In genomic region chr5:45266914-45267313, GRCm38 (mm10) we compare ENCODE assay signal across 27 mouse cellular contexts.
DNase-seq lines count a peak whose midpoint lies in the region; ATAC-seq and TF ChIP-seq lines count a peak whose summit lies in the region.
"Had no signal": no experiment of that assay in that cellular context is flagged by ENCODE, and none has a peak within 500 bp of the region (broad histone marks: within the 10 kb centered on the region; RNA-seq: fewer than 3 reads in every experiment).

No protein-coding gene starts in this region.

- H3K4me1 ChIP-seq in forebrain, embryonic 15.5 days: peaks cover 7% of the 10 kb centered on the region
- H3K4me1 ChIP-seq in forebrain, embryonic 16.5 days (replicated peaks; ENCODE audit: control insufficient read depth, insufficient read depth, low read length): 0 out of 2 replicates have a peak, but pooled peaks cover 3% of the 10 kb centered on the region
- H3K4me1 ChIP-seq in midbrain, embryonic 16.5 days (ENCODE audit: control insufficient read depth, insufficient read depth, low read length): peaks cover 14% of the 10 kb centered on the region
- no peaks in the 10 kb centered on the region for H3K4me1 ChIP-seq in cerebellum, adult 2 months (ENCODE audit: control insufficient read depth, insufficient read depth, low read length)
- H3K4me1 ChIP-seq: embryonic facial prominence, embryonic 15.5 days; heart, embryonic 10.5 days; heart, embryonic 15.5 days; liver, embryonic 12.5 days; neural tube, embryonic 15.5 days had no signal

- no peak for TF ChIP-seq CTCF in brain, embryonic 14.5 days (IDR thresholded peaks at IDR 0.05; ENCODE audit: borderline replicate concordance, extremely low read depth, insufficient read depth, insufficient read length)
- no peak for TF ChIP-seq CTCF in cerebellum, adult 2 months (IDR thresholded peaks at IDR 0.05; ENCODE audit: borderline replicate concordance, insufficient read depth, low read depth, low read length)

- no peak overlapping the region for H3K27ac ChIP-seq in forebrain, embryonic 15.5 days (replicated peaks)
- no peak overlapping the region for H3K27ac ChIP-seq in forebrain, embryonic 16.5 days (ENCODE audit: low read length)
- peak overlapping the region; percentile 75 for H3K27ac ChIP-seq in midbrain, embryonic 16.5 days (ENCODE audit: low read length)
- no peak overlapping the region for H3K27ac ChIP-seq in cerebellum, adult 2 months (ENCODE audit: insufficient read depth, low read length)
- H3K27ac ChIP-seq: embryonic facial prominence, embryonic 15.5 days; heart, embryonic 10.5 days; heart, embryonic 15.5 days; kidney, postnatal 0 days; liver, embryonic 12.5 days; neural tube, embryonic 15.5 days had no signal

- no peak for TF ChIP-seq POLR2A in brain, embryonic 14.5 days (IDR thresholded peaks at IDR 0.05; ENCODE audit: borderline replicate concordance, extremely low read depth, insufficient read depth, insufficient read length, poor library complexity, severe bottlenecking)
- no peak for TF ChIP-seq POLR2A in cerebellum, adult 2 months (IDR thresholded peaks at IDR 0.05; ENCODE audit: borderline replicate concordance, insufficient read depth, low read length)

- no peaks in the 10 kb centered on the region for H3K36me3 ChIP-seq in forebrain, embryonic 15.5 days
- H3K36me3 ChIP-seq in forebrain, embryonic 16.5 days (ENCODE audit: control insufficient read depth, insufficient read depth): no peaks in the 10 kb centered on the region
- no peaks in the 10 kb centered on the region for H3K36me3 ChIP-seq in midbrain, embryonic 16.5 days (ENCODE audit: control insufficient read depth, insufficient read depth, low read length)
- H3K36me3 ChIP-seq: embryonic facial prominence, embryonic 15.5 days; heart, embryonic 10.5 days; heart, embryonic 15.5 days; liver, embryonic 12.5 days; neural tube, embryonic 15.5 days had no signal

- no peak overlapping the region for H3K4me3 ChIP-seq in forebrain, embryonic 15.5 days
- no peak overlapping the region for H3K4me3 ChIP-seq in forebrain, embryonic 16.5 days (replicated peaks; ENCODE audit: low read length)
- no peak overlapping the region for H3K4me3 ChIP-seq in midbrain, embryonic 16.5 days (ENCODE audit: low read depth, low read length)
- no peak overlapping the region for H3K4me3 ChIP-seq in cerebellum, adult 2 months (replicated peaks; ENCODE audit: insufficient read depth, low read depth, low read length)
- H3K4me3 ChIP-seq: embryonic facial prominence, embryonic 15.5 days; heart, embryonic 10.5 days; heart, embryonic 15.5 days; liver, embryonic 12.5 days; neural tube, embryonic 15.5 days had no signal

- WGBS in forebrain, embryonic 15.5 days: 22% methylated on average over 5 of the region's 5 CpGs
- WGBS in forebrain, embryonic 16.5 days: 22% methylated on average over 5 of the region's 5 CpGs
- WGBS in midbrain, embryonic 16.5 days: 19% methylated on average over 5 of the region's 5 CpGs
- WGBS in cerebellum, adult 2 months: 55% methylated on average over 5 of the region's 5 CpGs

- peak; percentile 62 for DNase-seq in brain, adult 2 months (ENCODE audit: low read depth, low spot score)
- DNase-seq in brain, embryonic 14.5 days (ENCODE audit: low read depth): peak; percentile 82
- DNase-seq in cerebellum, adult 2 months: no peak
- no peak for DNase-seq in B cell, adult 2 months
- DNase-seq: adrenal gland, adult 8-10 months; cerebellum, adult 11 months; cerebellum, adult 9-11 months; gastrocnemius, postnatal 10 days; kidney, adult 8-10 months; kidney, postnatal 4 days; left cerebral cortex, postnatal 4 days; liver, postnatal 0 days; lung, postnatal 36 days; thymus, adult 2 months; thymus, postnatal 4 days had no signal

- H3K9me3 ChIP-seq in forebrain, embryonic 15.5 days: no peaks in the 10 kb centered on the region
- H3K9me3 ChIP-seq in forebrain, embryonic 16.5 days (ENCODE audit: control insufficient read depth, low read length): no peaks in the 10 kb centered on the region
- no peaks in the 10 kb centered on the region for H3K9me3 ChIP-seq in midbrain, embryonic 16.5 days (replicated peaks; ENCODE audit: control insufficient read depth, low read length, poor library complexity, severe bottlenecking)
- H3K9me3 ChIP-seq: embryonic facial prominence, embryonic 15.5 days; heart, embryonic 10.5 days; heart, embryonic 15.5 days; liver, embryonic 12.5 days; neural tube, embryonic 15.5 days had no signal

- no peaks in the 10 kb centered on the region for H3K27me3 ChIP-seq in forebrain, embryonic 15.5 days
- no peaks in the 10 kb centered on the region for H3K27me3 ChIP-seq in forebrain, embryonic 16.5 days (replicated peaks; ENCODE audit: control insufficient read depth, insufficient read depth, low read length)
- no peaks in the 10 kb centered on the region for H3K27me3 ChIP-seq in midbrain, embryonic 16.5 days (ENCODE audit: control insufficient read depth, insufficient read depth, low read depth, low read length)
- no peaks in the 10 kb centered on the region for H3K27me3 ChIP-seq in cerebellum, adult 2 months (ENCODE audit: control insufficient read depth, insufficient read depth, low read length)
- H3K27me3 ChIP-seq: CH12.LX; embryonic facial prominence, embryonic 15.5 days; heart, embryonic 15.5 days; liver, embryonic 12.5 days; neural tube, embryonic 15.5 days had no signal

- H3K4me2 ChIP-seq in forebrain, embryonic 15.5 days (replicated peaks): no peak overlapping the region
- no peak overlapping the region for H3K4me2 ChIP-seq in forebrain, embryonic 16.5 days (ENCODE audit: low read length)
- no peak overlapping the region for H3K4me2 ChIP-seq in midbrain, embryonic 16.5 days (ENCODE audit: low read length)
- H3K4me2 ChIP-seq: embryonic facial prominence, embryonic 15.5 days; heart, embryonic 15.5 days; liver, embryonic 12.5 days; neural tube, embryonic 15.5 days had no signal

- ATAC-seq in forebrain, embryonic 15.5 days (replicated peaks): peak; percentile 35; the same call in 1 of the 2 replicates
- no peak for ATAC-seq in forebrain, embryonic 16.5 days
- peak; percentile 91 for ATAC-seq in midbrain, embryonic 16.5 days
- ATAC-seq: activated CD4-positive, CD25-positive, alpha-beta regulatory T cell, adult 4 months; intestine, embryonic 16.5 days; liver, embryonic 12.5 days; liver, postnatal 0 days had no signal

- no peak overlapping the region for H3K9ac ChIP-seq in forebrain, embryonic 15.5 days (replicated peaks)
- H3K9ac ChIP-seq in forebrain, embryonic 16.5 days (replicated peaks; ENCODE audit: low read depth, low read length): no peak overlapping the region
- no peak overlapping the region for H3K9ac ChIP-seq in midbrain, embryonic 16.5 days (ENCODE audit: low read depth, low read length)
- H3K9ac ChIP-seq: embryonic facial prominence, embryonic 15.5 days; heart, embryonic 15.5 days; liver, embryonic 12.5 days; liver, postnatal 0 days; neural tube, embryonic 15.5 days had no signal

Comparison
In these comparisons a context has a peak if more than half of its experiments do, and no peak if none do; other contexts are left out.
1. DNase-seq: peak in brain, adult 2 months (single experiment) and brain, embryonic 14.5 days (single experiment); none in cerebellum, adult 2 months (0 of 2) and B cell, adult 2 months (0 of 2).